Mouse (Mus musculus) thymus, adult 2 months (tissue): ENCODE results near the gene Dvl2.

Source experiments
- CTCF ChIP-seq: fragments of 200-500 bp; IDR thresholded peaks from 2 replicates; pipeline ENCODE4 v1.5.1; 2012; ENCODE audit warnings: mild to moderate bottlenecking, control low read depth, low read length, moderate library complexity, borderline replicate concordance; ENCODE audit not compliant: control insufficient read depth, poor library complexity, insufficient read depth; ENCODE audit errors: extremely low read depth
- POLR2A ChIP-seq: fragments of 200-500 bp; IDR thresholded peaks from 2 replicates; pipeline ENCODE4 v1.6.1; 2012; ENCODE audit warnings: mild to moderate bottlenecking, low read length, control low read depth, moderate library complexity; ENCODE audit not compliant: control insufficient read depth, poor library complexity, insufficient read depth; ENCODE audit errors: extremely low read depth

DNA sequence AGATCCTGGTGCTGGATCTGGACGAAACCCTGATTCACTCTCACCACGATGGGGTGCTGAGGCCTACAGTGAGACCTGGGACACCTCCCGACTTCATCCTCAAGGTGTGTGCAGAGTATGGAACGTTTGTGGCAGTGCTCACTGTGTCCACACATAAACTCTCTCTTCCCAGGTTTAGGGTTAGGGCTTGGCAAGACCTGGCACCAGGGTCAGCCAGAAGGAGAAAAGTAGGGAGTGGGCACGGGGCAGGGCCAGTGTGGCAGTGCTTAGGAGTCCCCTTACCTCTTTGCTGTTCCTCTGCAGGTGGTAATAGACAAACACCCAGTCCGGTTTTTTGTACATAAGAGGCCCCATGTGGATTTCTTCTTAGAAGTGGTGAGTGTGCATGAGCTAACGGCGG is 16.0 kb upstream of the Dvl2 start:
- TF ChIP-seq CTCF (no peak), POLR2A (no peak)
